Mouse (Mus musculus) embryonic fibroblast, embryonic 13.5 days (primary cell): Measurements from ENCODE around the gene Ccdc78. TPM values are rescaled to one million over a fixed set of nuclear protein-coding genes. Genes with fewer than 3 reads are reported as not detected.
"Not testable (repeated sequence)": the region's sequence is repeated elsewhere in the genome, so short reads cannot be mapped to it uniquely, and the experiment has no call there.

ENCODE experiments used
- H3K27ac ChIP-seq: 2 replicates; pipeline ENCODE4 v1.5.1; 2012; ENCODE audit warnings: low read length, control low read depth, inconsistent platforms; ENCODE audit not compliant: insufficient read depth
- H3K4me1 ChIP-seq: 2 replicates; pipeline ENCODE4 v1.6.1; 2011; ENCODE audit warnings: low read length; ENCODE audit not compliant: control insufficient read depth, insufficient read depth
- H3K4me3 ChIP-seq: 2 replicates; pipeline ENCODE4 v1.5.1; 2011; ENCODE audit warnings: mild to moderate bottlenecking, control low read depth, low read length; ENCODE audit not compliant: insufficient read depth
- CTCF ChIP-seq: IDR thresholded peaks from 2 replicates; pipeline ENCODE4 v1.5.1; 2011; ENCODE audit warnings: mild to moderate bottlenecking, control low read depth, low read length, moderate library complexity, borderline replicate concordance; ENCODE audit not compliant: insufficient read depth
- POLR2A ChIP-seq: IDR thresholded peaks from 2 replicates; pipeline ENCODE4 v1.6.1; 2011; ENCODE audit warnings: low read depth, mild to moderate bottlenecking, control low read depth, low read length, moderate library complexity
- polyA plus RNA-seq: library from polyadenylated mRNA; stranded (reverse); fragments of >200 nt; gene quantifications from 2 replicates; pipeline ENCODE4 v1.2.4, GENCODE M21; 2011; ENCODE audit warnings: low read depth; ENCODE audit not compliant: missing spikeins, insufficient read length

Gene Ccdc78
- not detected in 2 replicates for polyA plus RNA-seq

GRCm38 (mm10) chr17:25786280-25786679 is at the start of gene Ccdc78:
Ccdc78 (plus strand) TSS chr17:25786580.
- TF ChIP-seq CTCF (no peak), POLR2A (no peak; the same call in 1 of the 2 replicates)
- Histone ChIP-seq H3K4me1 (no peaks in the 10 kb centered on the region), H3K4me3 (peak within 1 kb of the TSS; percentile 73), H3K27ac (peak within 1 kb of the TSS; percentile 68; the same call in 1 of the 2 replicates)

GRCm38 (mm10) chr17:25738861-25739260 is 47.5 kb upstream of the Ccdc78 start:
- TF ChIP-seq CTCF (no peak), POLR2A (no peak)
- Histone ChIP-seq H3K4me1 (no peaks in the 10 kb centered on the region), H3K4me3 (no peak overlapping the region), H3K27ac (no peak overlapping the region)

- H3K27ac ChIP-seq, H3K4me1 ChIP-seq, H3K4me3 ChIP-seq: not testable (repeated sequence)
Observed at GRCm38 (mm10) chr17:25741471-25741870, 44.9 kb upstream of the Ccdc78 start.

GRCm38 (mm10) chr17:25743831-25744230 is 42.5 kb upstream of the Ccdc78 start:
- Histone ChIP-seq H3K4me1 (no peaks in the 10 kb centered on the region), H3K27ac (no peak overlapping the region), H3K4me3 (no peak overlapping the region)
- TF ChIP-seq POLR2A (no peak), CTCF (no peak)

- TF ChIP-seq POLR2A (no peak), CTCF (no peak)
- Histone ChIP-seq H3K4me3 (no peak overlapping the region), H3K27ac (no peak overlapping the region), H3K4me1 (no peaks in the 10 kb centered on the region)
Observed at GRCm38 (mm10) chr17:25744311-25744710, 42.1 kb upstream of the Ccdc78 start.

- H3K27ac ChIP-seq: no peak overlapping the region
- TF ChIP-seq CTCF (no peak), POLR2A (no peak)
- no peak overlapping the region for H3K4me3 ChIP-seq
- peaks cover 3% of the 10 kb centered on the region; the same call in 1 of the 2 replicates for H3K4me1 ChIP-seq
Observed at GRCm38 (mm10) chr17:25748238-25748637, 38.1 kb upstream of the Ccdc78 start.

GRCm38 (mm10) chr17:25749314-25749713 is 37.1 kb upstream of the Ccdc78 start:
- peaks cover 3% of the 10 kb centered on the region; the same call in 1 of the 2 replicates for H3K4me1 ChIP-seq
- TF ChIP-seq CTCF (no peak), POLR2A (no peak)
- H3K4me3 ChIP-seq: no peak overlapping the region
- H3K27ac ChIP-seq: no peak overlapping the region

GRCm38 (mm10) chr17:25751446-25751845 is 34.9 kb upstream of the Ccdc78 start:
- TF ChIP-seq CTCF (no peak), POLR2A (no peak)
- Histone ChIP-seq H3K27ac (no peak overlapping the region), H3K4me3 (no peak overlapping the region), H3K4me1 (peaks cover 9% of the 10 kb centered on the region)

GRCm38 (mm10) chr17:25754241-25754640 is 32.1 kb upstream of the Ccdc78 start, which contains the start of gene Msln:
Msln (minus strand) TSS chr17:25754378.
- TF ChIP-seq POLR2A: no peak
- no peak for TF ChIP-seq CTCF
- Histone ChIP-seq H3K4me3 (no peak within 1 kb of the TSS), H3K27ac (no peak within 1 kb of the TSS), H3K4me1 (peaks cover 18% of the 10 kb centered on the region)

- no peak overlapping the region for H3K27ac ChIP-seq
- TF ChIP-seq CTCF (no peak), POLR2A (no peak)
- no peak overlapping the region for H3K4me3 ChIP-seq
- peaks cover 18% of the 10 kb centered on the region for H3K4me1 ChIP-seq
Observed at GRCm38 (mm10) chr17:25755086-25755485, 31.3 kb upstream of the Ccdc78 start.

- Histone ChIP-seq H3K4me3 (no peak overlapping the region), H3K27ac (peak overlapping the region; percentile 49), H3K4me1 (peaks cover 18% of the 10 kb centered on the region)
- TF ChIP-seq CTCF (no peak), POLR2A (no peak)
Observed at GRCm38 (mm10) chr17:25755627-25756377, 30.6 kb upstream of the Ccdc78 start.
